Mouse (Mus musculus) bone marrow, adult 2 months (tissue): ENCODE results near the gene Gtpbp6.

Source experiments
- CTCF ChIP-seq: fragments of 200-500 bp; IDR thresholded peaks from 2 replicates; pipeline ENCODE4 v1.5.1; 2011; ENCODE audit warnings: low read length, control low read depth; ENCODE audit not compliant: control insufficient read depth, insufficient read depth
- POLR2A ChIP-seq: fragments of 200-500 bp; IDR thresholded peaks from 2 replicates; pipeline ENCODE4 v1.6.1; 2011; ENCODE audit warnings: low read depth, mild to moderate bottlenecking, control low read depth, low read length, borderline replicate concordance; ENCODE audit not compliant: control insufficient read depth

DNA sequence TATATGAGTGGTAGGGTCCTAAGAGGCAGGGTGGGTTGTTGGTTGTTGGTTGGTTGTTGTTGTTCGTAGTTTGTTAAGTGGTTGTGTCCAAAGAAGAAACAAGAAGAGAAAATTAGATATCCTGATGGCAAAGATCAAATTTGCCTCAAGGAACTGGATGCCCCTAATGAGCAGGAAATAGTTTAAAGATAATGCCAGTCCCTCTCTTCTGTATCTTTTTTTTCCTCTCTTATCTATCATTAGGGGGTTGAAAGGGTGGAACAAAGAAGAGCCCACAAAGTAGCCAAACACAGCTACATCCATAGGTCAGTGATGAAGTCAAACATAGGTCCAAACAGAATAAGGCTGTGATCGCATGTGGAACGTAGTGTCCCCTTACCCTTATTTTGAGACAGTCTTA is 31.3 kb upstream of the Gtpbp6 start:
- TF ChIP-seq POLR2A (no peak), CTCF (no peak)
